Mouse (Mus musculus) megakaryocyte progenitor cell, adult 5-6 weeks (primary cell): ENCODE measurements at regions not wholly inside any gene's neighbourhood (a gene's known extent, or its start where the extent isn't known, plus 50 kb on each side); places are given as distances from the start of the nearest gene placed in this dataset.

ENCODE experiments used
- ATAC-seq: replicated peaks from 2 replicates; pipeline ENCODE4 v1.8.0; 2016; ENCODE audit warnings: mild to moderate bottlenecking, moderate TSS enrichment, inconsistent platforms; ENCODE audit not compliant: poor library complexity

DNA sequence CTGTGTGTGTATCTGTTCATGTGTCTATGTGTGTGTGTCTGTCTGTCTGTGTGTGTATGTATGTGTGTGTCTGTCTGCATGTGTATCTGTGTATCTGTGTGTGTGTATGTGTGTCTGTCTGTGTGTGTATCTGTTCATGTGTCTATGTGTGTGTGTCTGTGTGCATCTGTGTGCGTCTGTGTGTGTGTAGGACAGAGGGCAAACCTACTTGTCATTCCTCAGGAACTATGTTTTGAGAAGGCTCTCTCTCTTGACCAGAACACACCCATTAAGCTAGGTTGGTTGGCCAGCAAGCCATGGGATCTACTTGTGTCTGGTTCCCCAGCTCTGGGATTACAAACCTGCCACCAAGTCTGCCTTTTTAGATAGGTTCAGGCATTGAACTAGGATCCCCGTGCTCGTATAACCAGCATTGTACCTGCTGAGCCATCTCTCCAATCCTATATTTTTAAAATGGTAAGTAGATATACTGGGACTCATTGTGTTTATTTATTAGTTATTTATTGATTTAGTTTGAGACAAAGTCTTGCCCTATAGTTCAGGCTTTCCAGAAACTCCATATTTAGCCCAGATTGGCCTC, 58.9 kb upstream of the Cpsf6 start:
- ATAC-seq = no peak

GRCm38 (mm10) chr10:117437970-117438369, 58.2 kb upstream of the Cpsf6 start:
- no peak for ATAC-seq

GRCm38 (mm10) chr10:117436875-117437715, 57.3 kb upstream of the Cpsf6 start:
- peak; percentile 38 for ATAC-seq

- no peak for ATAC-seq
Measured at GRCm38 (mm10) chr10:117436308-117436874, 56.6 kb upstream of the Cpsf6 start.

- ATAC-seq = no peak
Measured at GRCm38 (mm10) chr10:117435734-117436121, 55.9 kb upstream of the Cpsf6 start.

DNA sequence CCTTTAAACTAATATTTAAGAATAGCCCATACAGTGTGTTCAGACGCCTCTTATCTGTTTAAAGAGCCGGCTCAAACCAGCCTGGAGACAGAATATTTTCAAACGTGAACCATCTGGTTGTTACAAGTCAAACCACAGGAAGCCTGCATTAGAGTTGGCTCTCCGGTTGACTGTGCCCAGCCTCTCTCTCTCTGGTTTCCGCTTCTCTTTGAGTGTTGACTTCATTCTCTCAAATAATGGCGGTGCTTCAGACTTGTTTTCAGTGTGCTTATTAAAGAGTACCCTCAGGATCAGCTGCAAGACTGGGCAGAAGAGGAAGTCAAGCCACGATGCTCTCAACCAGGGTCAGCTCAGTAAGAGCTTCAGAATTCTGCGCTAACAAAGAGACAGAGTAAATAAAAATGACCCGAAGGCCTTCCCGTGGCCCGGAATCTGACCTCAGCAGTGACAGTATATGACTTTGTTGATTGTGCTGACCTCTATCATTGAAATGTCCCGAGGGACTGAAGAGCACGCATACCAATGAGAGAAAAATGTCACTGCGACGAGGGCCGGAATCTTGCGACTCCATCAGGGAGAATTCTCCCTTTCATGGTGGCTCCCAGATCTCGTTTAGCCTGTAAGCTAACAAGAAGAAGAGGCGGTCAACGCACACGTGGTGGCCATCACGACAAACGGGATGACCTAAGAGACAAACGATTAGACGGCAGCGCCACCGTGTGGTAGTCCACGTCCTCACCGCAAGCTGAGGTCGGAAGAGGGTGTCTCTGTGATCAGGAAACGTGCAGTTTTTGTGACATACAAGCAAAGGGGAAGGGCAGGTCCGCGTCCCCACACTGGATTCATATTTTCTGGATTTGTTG, 55.3 kb upstream of the Cpsf6 start:
- ATAC-seq = peak; percentile 84

- ATAC-seq = no peak
Measured at GRCm38 (mm10) chr10:117434293-117434842, 54.6 kb upstream of the Cpsf6 start.

DNA sequence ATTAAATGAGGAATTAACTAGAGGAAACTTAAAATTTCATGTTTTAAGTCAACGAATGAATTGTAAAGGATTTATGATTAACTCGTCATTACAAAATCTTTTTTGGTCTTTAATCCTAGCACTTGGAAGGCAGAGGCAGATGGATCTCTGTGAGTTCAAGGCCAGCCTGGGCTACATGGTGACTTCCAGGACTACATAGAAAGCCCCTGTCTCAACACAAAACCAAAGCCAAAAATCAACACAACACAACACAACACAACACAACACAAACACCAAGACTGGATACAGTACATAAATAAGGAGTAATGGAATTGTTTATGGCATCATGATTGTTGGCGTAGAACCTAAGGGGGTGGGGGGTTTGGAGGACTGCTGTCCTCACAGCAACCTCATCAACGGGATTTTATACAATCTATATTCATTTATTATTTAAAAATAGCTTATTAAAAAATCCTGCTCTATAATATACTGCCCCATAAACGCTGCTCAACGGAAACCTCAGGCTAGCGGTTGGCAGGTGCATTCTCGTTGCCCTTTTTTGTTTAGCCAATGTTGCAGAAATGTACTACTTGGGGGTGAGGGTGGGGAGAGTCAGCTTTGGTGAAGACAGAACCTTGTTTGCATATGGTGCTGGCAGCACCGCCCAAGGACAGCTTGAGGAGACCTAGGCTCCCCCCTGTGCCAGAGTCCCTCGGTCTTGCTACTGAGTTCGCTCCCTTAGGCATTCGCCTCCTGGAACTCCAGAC, 53.9 kb upstream of the Cpsf6 start:
- no peak for ATAC-seq

GRCm38 (mm10) chr10:117432871-117433546, 53.2 kb upstream of the Cpsf6 start:
- no peak for ATAC-seq

DNA sequence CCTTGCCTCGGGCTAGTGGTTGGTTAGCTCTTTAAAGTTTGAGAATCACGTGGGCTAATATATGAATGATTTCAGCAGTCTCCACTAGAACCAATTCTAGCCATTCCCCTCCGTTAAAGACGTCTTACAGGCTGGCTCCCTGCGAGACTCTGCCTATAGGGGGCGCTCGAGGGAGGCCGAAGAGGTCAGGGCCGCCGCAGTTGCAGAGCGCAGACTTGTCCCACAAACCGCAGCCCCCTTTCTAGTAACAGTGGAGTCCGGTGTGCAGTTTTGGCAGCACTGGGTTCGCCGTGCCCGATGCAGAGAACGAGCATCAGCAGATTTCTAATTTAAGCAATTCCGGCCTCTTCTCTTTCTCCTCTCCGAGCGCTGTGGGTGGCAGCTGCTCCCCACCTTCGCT, 52.6 kb upstream of the Cpsf6 start:
- ATAC-seq = peak; percentile 54

DNA sequence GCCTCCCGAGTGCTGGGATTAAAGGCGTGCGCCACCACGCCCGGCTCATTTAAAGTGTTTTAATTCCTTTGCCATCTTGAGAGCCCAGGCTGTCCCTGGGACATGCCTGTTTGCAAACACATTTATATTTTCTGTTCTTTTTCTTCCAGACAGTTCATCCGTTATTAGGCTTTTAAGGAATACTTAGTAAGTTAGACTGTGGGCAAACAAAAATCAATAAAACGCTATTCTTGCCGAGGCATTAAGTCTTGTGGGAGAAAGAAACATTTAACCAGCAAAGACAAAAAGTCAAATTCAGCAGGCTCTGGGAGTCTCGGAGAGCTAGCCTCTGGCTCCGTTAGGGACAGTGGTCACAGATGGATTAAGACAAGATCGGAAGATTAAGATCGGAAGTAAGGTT, 52.0 kb upstream of the Cpsf6 start:
- ATAC-seq = no peak

DNA sequence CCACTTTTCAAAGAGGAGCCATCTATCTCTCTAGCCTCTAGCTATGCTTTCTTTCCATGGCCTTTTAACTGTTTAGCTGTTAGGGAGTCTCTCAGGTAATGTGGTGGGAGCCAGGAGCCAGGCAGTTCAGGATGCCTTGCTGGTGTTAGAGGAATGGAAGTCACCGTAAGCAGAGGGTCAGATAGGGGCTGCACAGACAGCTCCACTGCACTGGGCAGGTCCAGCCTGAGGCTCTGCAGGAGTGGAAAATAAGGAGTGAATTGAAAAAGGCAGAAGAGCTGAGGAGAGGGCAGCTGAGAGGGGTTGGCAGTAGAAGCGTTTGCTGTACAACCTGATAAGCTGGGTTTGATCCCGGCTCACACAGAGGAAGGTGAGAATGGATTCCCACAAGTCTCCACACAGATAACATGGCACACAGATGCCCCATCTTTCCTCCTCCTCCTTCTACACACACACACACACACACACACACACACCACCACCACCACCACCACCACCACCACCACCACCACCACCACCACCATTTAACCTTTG, 51.3 kb upstream of the Cpsf6 start:
- ATAC-seq = no peak

DNA sequence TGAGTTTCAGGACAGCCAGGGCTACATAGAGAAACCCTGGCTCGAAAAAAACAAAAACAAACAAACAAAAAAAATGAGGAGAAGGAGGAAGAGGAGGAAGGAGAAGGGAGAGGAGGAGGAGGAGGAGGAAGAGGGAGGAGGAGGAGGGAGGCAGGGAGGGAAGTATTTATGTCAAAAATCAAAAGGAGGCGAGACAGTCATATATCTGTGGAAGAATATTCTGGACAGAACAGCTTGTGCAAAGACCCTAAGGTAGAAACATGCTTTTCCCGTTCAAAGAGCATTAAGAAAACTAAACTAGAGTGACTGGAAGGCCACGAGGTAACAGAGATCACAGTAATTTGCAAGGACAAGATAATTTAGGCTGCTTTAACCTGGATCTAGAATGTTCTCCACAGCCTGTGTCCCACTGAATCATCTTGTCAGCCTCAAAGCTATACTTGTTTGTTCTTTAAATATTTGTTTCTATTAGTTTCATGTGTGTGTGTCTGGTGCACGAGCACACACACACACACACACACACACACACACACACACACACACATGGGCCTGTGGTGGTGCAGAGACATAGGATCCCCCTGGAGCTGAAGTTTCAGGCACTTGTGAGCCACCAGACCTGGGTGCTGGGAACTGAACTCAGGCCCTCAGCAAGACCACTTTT, 50.5 kb upstream of the Cpsf6 start:
- ATAC-seq = no peak

- ATAC-seq = no peak
Measured at GRCm38 (mm10) chr10:117429459-117430183, 49.8 kb upstream of the Cpsf6 start.
